In the genomic region with DNA sequence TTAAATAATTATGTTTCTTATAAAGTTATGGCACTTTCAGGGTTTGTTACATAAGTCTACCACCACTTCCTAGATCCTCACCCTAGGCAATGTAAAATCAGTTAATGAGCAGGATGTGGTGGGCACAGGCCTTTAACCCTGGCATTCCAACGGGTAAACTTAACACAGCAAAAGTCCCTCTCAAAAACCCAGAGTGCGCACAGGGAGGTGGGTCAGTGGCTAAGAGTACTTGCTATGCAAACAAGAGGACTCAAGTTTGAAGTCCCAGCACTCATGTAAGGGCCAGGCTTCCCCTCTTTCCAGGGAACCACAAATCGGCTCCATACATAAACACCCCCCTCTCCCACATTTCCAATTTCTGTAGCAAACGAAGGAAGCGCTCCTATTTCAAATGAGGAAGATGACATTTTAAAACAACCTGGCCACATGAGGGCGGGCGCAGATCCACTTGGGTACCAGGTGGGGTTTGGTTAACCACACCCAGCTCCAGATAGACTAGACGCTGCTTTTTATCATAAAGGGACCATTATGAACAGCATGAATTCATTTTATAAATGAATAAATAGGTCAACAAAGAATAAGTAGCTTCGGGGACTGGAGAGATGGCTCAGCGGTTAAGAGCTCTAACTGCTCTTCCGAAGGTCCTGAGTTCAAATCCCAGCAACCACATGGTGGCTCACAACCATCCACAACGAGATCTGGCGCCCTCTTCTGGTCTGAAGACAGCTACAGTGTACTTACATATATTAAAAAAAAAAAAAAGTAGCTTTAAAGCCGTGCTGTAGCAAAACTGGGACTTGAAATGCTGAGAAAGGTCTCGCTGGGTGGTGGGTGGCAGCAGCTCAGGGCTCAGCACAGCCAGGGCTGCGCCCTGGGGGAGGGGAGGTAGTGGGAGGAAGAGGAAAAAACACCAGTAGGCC, we compare ENCODE assay signal across 8 mouse cellular contexts. TPM values are rescaled to one million over a fixed set of nuclear protein-coding genes. Genes with fewer than 3 reads are reported as not detected.
DNase-seq lines count a peak whose midpoint lies in the region; ATAC-seq lines count a peak whose summit lies in the region.

No protein-coding gene starts in this region.

- H3K4me1 ChIP-seq in heart, embryonic 13.5 days = peaks cover 84% of the 10 kb centered on the region
- no peaks in the 10 kb centered on the region; the same call in 1 of the 2 replicates for H3K4me1 ChIP-seq in embryonic facial prominence, embryonic 11.5 days (ENCODE audit: control insufficient read depth, insufficient read depth, low read length)
- H3K4me1 ChIP-seq in stomach, embryonic 16.5 days (ENCODE audit: control insufficient read depth, insufficient read depth, low read length) = peaks cover 42% of the 10 kb centered on the region

- 80% methylated on average over 16 of the region's 16 CpGs for WGBS in heart, embryonic 13.5 days
- WGBS in embryonic facial prominence, embryonic 11.5 days = 82% methylated on average over 16 of the region's 16 CpGs
- WGBS in stomach, embryonic 16.5 days = 79% methylated on average over 16 of the region's 16 CpGs

- intact Hi-C loops in heart, postnatal 10 days (cut with DNase I) = no loop called here

- peak overlapping the region; percentile 90 for H3K4me2 ChIP-seq in heart, embryonic 13.5 days
- H3K4me2 ChIP-seq in embryonic facial prominence, embryonic 11.5 days (ENCODE audit: low read depth, low read length) = no peak overlapping the region
- 0 out of 2 replicates have a peak overlapping the region, but pooled peaks have one; percentile 72 for H3K4me2 ChIP-seq in stomach, embryonic 16.5 days (ENCODE audit: low read depth, low read length)

- H3K9ac ChIP-seq in heart, embryonic 13.5 days = peak overlapping the region; percentile 53
- H3K9ac ChIP-seq in embryonic facial prominence, embryonic 11.5 days (replicated peaks; ENCODE audit: low read length) = no peak overlapping the region
- no peak overlapping the region for H3K9ac ChIP-seq in stomach, embryonic 16.5 days (ENCODE audit: low read length)

- peaks cover 79% of the 10 kb centered on the region for H3K36me3 ChIP-seq in heart, embryonic 13.5 days
- peaks cover 11% of the 10 kb centered on the region for H3K36me3 ChIP-seq in embryonic facial prominence, embryonic 11.5 days (replicated peaks; ENCODE audit: control insufficient read depth, insufficient read depth, low read depth, low read length)
- H3K36me3 ChIP-seq in stomach, embryonic 16.5 days (ENCODE audit: control insufficient read depth, insufficient read depth, low read length) = peaks cover 8% of the 10 kb centered on the region; the same call in 1 of the 2 replicates

- ATAC-seq in heart, embryonic 13.5 days (ENCODE audit: extremely low read depth, insufficient number of reproducible peaks, low FRiP score, low TSS enrichment) = no peak
- ATAC-seq in embryonic facial prominence, embryonic 11.5 days (replicated peaks; ENCODE audit: insufficient number of reproducible peaks, low FRiP score, low TSS enrichment, low read depth) = no peak
- no peak for ATAC-seq in stomach, embryonic 16.5 days (ENCODE audit: insufficient read depth, low FRiP score)

- no peaks in the 10 kb centered on the region for H3K27me3 ChIP-seq in heart, embryonic 13.5 days (replicated peaks)
- no peaks in the 10 kb centered on the region for H3K27me3 ChIP-seq in embryonic facial prominence, embryonic 11.5 days (ENCODE audit: control insufficient read depth, insufficient read depth, low read length)
- H3K27me3 ChIP-seq in stomach, embryonic 16.5 days (ENCODE audit: control insufficient read depth, insufficient read depth, low read length) = no peaks in the 10 kb centered on the region

- no peaks in the 10 kb centered on the region for H3K9me3 ChIP-seq in heart, embryonic 13.5 days
- no peaks in the 10 kb centered on the region for H3K9me3 ChIP-seq in embryonic facial prominence, embryonic 11.5 days (replicated peaks; ENCODE audit: control insufficient read depth, low read length)
- no peaks in the 10 kb centered on the region for H3K9me3 ChIP-seq in stomach, embryonic 16.5 days (replicated peaks; ENCODE audit: control insufficient read depth, low read length)

- no peak for DNase-seq in heart, postnatal 10 days
- peak; percentile 75 for DNase-seq in ES-CJ7 (ENCODE audit: low read depth, low spot score)
- DNase-seq in embryonic facial prominence, embryonic 11.5 days (ENCODE audit: low spot score) = peak; percentile 43
- peak; percentile 50 for DNase-seq in liver
- DNase-seq in right cerebral cortex, adult 18-20 months = no peak
- DNase-seq in layer of hippocampus, postnatal 10 days (ENCODE audit: low spot score in 2 of 2) = no peak

- H3K4me3 ChIP-seq in heart, embryonic 13.5 days = no peak overlapping the region
- H3K4me3 ChIP-seq in embryonic facial prominence, embryonic 11.5 days (ENCODE audit: low read depth, low read length) = no peak overlapping the region
- H3K4me3 ChIP-seq in stomach, embryonic 16.5 days (replicated peaks; ENCODE audit: low read length) = no peak overlapping the region

- peak overlapping the region; percentile 94 for H3K27ac ChIP-seq in heart, embryonic 13.5 days (replicated peaks)
- no peak overlapping the region; the same call in 1 of the 2 replicates for H3K27ac ChIP-seq in embryonic facial prominence, embryonic 11.5 days (replicated peaks; ENCODE audit: low read depth, low read length)
- peak overlapping the region; percentile 93 for H3K27ac ChIP-seq in stomach, embryonic 16.5 days (ENCODE audit: low read length)

RNA-seq across cellular contexts. Expression of gene Myom1, which starts 10.5 kb away (rescaled TPM):
- polyA plus RNA-seq in heart, embryonic 13.5 days (2015; fragmentation: Nextera tagmentation; extraction: Ambion mirVana) = 156 and 169 TPM in 2 replicates
- 1,000 to 10,000 TPM; 1,058 to 1,064 TPM for total RNA-seq in heart, postnatal 10 days (2021)
- 4.7 and 5.9 TPM in 2 replicates for polyA plus RNA-seq in embryonic facial prominence, embryonic 11.5 days (2014; fragmentation: Nextera tagmentation; extraction: Ambion mirVana)
- 15.7 and 21.1 TPM in 2 replicates for polyA plus RNA-seq in stomach, embryonic 16.5 days (2015; fragmentation: Nextera tagmentation; extraction: Ambion mirVana)
- total RNA-seq in layer of hippocampus, postnatal 10 days (2021) = 1 to 10 TPM; 5.0 to 6.0 TPM

RNA-seq across cellular contexts. Expression of gene Myl12a, which starts 10.7 kb away (rescaled TPM):
- 728 and 793 TPM in 2 replicates for polyA plus RNA-seq in heart, embryonic 13.5 days (2015; fragmentation: Nextera tagmentation; extraction: Ambion mirVana)
- 100 to 1,000 TPM; 846 to 935 TPM for total RNA-seq in heart, postnatal 10 days (2021)
- 595 and 613 TPM in 2 replicates for polyA plus RNA-seq in embryonic facial prominence, embryonic 11.5 days (2014; fragmentation: Nextera tagmentation; extraction: Ambion mirVana)
- 524 and 584 TPM in 2 replicates for polyA plus RNA-seq in stomach, embryonic 16.5 days (2015; fragmentation: Nextera tagmentation; extraction: Ambion mirVana)
- total RNA-seq in layer of hippocampus, postnatal 10 days (2021) = 10 to 100 TPM; 53.4 to 54.1 TPM

Comparison
In these comparisons a context has a peak if more than half of its experiments do, and no peak if none do; other contexts are left out.
1. DNase-seq: peak in ES-CJ7 (single experiment), embryonic facial prominence, embryonic 11.5 days (single experiment) and liver (single experiment); none in heart, postnatal 10 days (0 of 2), right cerebral cortex, adult 18-20 months (single experiment) and layer of hippocampus, postnatal 10 days (0 of 2).